Mouse (Mus musculus) layer of hippocampus, postnatal 36 days (tissue): ENCODE data around the gene Hmgcl. TPM values are rescaled to one million over a fixed set of nuclear protein-coding genes. Genes with fewer than 3 reads are reported as not detected.
"Not testable (repeated sequence)": the region's sequence is repeated elsewhere in the genome, so short reads cannot be mapped to it uniquely, and the experiment has no call there.

Source experiments
- DNase-seq, 2 experiments: peaks; one replicate each; pipeline ENCODE4 v3.0.0; 2022
- total RNA-seq, 2 experiments: library from RNA; stranded (reverse); gene quantifications; 2 replicates each; pipeline ENCODE4 v1.2.3; 2021

Hmgcl gene
- total RNA-seq, 2 experiments from 2014 or later, result 35.5 to 36.4 TPM

DNA sequence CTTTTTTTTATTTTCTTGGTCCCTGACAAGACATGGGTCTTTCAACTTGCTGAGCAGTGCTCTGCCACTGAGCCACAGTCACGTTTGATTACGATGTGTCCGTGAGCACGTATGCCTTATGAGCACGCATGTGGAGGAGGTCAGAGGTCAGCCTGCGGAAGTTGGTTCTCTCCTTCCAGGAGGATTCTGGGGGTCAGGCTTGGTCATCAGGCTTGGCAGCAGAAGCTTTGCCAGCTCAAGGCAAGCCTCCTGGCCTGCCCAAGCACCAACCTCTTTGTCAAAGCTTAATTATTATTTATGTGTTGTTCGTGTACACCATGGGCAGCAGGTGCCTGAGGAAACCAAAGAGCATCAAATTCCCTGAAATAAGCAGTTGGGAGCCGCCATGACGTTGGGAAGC lies 17.9 kb upstream of the Hmgcl start:
- DNase-seq, result no peak

DNA sequence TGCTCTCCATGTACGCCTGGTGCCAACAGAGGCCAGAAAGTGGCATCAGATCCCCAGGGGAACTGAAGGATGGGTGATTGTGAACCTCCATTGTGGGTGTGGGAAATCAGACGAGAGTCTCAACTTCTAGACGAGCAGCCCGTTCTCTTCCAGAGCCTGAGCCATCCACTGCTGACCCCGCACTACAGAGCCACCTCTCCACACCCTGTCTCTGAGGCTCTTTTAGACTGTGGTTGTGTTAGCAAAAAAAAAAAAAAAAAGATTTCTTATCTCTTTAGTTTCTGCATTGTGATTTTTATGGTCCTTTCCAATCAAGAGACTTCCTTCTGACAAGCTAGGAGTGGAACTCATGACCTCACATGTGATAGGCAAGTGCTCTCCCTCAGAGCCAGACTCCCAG lies 16.8 kb upstream of the Hmgcl start:
- DNase-seq, result no peak

DNA sequence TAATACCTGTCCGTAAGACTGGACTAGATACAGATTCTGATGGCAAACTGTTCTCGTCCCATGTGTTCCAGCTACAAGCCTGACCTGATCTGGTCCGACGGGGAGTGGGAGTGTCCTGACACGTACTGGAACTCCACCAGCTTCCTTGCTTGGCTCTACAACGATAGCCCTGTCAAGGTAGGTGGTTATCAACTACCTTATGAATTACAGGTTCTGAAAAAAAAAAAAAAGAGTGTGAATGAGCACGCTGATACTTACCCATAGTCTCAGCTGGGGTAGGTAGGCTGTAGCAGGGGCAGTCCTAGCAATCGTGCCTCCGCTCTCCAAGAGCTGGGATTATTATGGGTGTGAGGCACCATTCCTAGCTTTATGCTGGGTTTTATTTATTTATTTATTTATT lies 16.4 kb upstream of the Hmgcl start:
- DNase-seq, result no peak

- DNase-seq, result no peak
Measured at GRCm38 (mm10) chr4:135930239-135930638, 16.0 kb upstream of the Hmgcl start.

DNA sequence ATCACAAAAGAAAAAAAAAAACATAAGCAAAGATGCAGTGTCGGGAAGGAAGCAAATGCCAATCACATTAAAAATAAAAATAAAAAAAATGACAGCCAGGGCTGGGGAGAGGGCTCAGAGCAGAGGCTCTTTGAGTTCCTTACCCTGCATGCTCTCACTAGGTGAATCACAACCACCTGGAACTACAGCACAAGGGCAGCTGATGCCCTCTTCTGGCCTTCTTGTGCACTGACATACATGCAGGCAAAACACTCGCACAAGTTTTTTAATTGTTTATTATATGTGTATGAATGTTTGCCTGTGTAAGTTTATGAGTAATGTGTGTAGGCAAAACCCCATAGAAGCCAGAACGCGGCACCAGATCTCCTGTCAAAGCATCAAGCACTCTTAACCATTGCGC lies 14.4 kb upstream of the Hmgcl start:
- no peak for DNase-seq

DNA sequence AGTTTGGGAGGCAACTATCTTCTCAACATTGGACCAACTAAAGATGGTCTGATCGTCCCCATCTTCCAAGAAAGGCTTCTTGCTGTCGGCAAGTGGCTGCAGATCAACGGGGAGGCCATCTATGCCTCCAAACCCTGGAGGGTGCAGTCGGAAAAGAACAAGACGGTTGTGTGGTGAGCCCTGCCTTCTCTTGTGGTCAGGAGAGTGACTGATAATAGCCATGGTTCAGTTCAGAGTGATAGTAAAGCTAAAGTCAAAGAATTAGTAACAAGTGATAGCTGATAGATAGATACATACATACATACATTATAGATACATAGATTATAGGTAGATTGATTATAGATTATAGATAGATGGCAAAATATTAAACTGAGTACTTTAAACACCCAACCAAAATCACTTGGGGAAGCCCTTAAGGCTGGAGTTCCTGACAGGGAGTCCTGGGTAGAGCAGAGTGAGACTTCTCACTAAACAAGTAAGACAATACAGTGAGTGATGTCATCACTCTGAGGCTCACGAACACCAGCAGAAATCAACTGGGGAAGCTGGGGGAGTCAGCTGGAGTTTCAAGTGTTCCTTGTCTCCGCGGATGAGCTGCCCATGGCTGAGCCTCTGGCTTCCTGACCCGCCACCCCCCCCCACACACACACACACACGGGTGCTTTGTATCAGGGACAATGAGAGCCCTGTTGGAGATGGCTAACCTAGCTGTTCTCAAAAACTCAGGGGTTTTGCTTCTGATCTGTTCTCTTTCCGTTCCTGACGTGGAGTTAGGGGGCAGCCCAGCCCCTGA lies 11.3 kb upstream of the Hmgcl start:
- no peak for DNase-seq

GRCm38 (mm10) chr4:135935502-135935901 lies 10.7 kb upstream of the Hmgcl start:
- DNase-seq, result no peak

DNA sequence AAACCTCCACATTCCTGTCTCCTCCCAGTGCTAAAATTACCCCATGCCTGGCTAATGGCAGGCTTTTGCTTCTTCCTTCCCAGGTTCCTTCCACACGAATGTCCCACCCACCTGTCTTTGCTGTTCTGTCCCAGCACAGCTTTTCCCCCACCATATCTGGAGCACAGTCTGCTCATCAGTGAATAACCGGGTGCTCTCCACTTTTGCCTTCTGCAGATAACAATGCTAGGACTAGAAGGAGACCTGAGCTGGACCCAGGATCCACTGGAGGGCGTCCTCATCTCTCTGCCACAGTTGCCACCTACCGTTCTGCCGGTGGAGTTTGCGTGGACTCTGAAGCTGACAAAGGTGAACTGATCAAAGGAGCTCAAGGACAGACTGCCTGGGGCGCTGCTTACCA lies 7.4 kb upstream of the Hmgcl start:
- no peak for DNase-seq

DNA sequence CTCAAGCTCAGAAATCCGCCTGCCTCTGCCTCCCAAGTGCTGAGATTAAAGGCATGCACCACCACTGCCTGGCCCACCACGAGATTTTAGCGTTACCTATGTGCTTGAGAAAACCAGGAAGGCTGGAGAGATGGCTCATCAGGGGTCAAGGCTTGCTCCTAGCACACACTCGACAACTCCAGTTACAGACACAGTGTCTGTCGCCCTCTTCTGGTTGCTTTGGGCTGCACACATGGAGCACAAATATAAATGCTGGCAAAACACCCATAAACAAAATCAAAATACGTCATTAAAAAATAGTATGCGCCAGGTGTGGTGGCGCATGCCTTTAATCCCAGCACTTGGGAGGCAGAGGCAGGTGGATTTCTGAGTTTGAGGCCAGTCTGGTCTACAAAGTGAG lies 5.2 kb upstream of the Hmgcl start:
- DNase-seq, result not testable (repeated sequence)

GRCm38 (mm10) chr4:135942193-135942592 lies 4.1 kb upstream of the Hmgcl start:
- DNase-seq, result no peak

DNA sequence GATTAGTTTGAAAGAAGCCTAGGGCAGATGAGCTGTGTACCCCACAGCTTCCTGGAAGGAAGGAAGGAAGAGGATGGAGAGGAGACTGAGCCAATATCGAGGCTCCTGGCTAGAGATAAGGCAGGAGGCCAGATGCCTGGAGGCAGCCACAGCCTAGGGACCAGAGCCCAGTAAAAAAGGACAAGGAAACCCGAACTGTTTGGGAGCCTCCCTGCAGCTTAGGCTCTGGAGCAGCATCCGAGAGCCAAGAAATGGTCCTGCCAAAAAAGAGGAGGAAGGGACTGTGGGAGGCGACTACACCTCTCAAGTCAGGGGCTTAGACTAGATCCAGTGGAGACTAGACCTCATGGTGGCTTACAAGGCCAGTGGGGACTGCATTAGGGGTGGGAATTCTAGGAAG lies 2.9 kb upstream of the Hmgcl start:
- no peak for DNase-seq

- DNase-seq, result no peak
Measured at GRCm38 (mm10) chr4:135945706-135946105, 542 bp upstream of the Hmgcl start.

GRCm38 (mm10) chr4:135946659-135947301 lies 532 bp downstream of the Hmgcl start:
- no peak for DNase-seq

DNA sequence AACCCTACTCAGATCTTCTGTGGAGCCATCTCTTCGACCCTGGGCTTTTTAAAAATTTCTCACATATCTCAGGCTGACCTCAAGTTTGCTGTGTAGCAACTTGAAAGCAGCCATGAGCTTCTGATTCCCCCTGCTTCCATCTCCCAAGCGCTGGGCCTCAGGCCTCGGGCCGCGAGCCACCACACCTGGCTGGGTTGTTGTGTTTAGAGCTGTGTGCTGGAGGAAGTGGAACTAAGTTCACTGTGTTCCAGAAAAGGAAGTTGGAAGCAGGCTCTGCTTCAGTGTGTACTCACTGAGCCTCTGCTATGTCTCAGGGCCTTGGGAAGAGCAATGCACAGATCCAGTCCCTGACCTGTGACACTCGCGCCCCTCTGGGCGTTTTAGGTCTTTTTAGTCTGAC lies 1.9 kb downstream of the Hmgcl start:
- DNase-seq, result no peak

- no peak for DNase-seq
Measured at GRCm38 (mm10) chr4:135949475-135949874, 3.2 kb downstream of the Hmgcl start.

- no peak for DNase-seq
Measured at GRCm38 (mm10) chr4:135949911-135950310, 3.7 kb downstream of the Hmgcl start.

- no peak for DNase-seq
Measured at GRCm38 (mm10) chr4:135950365-135950764, 4.1 kb downstream of the Hmgcl start.

- no peak for DNase-seq
Measured at GRCm38 (mm10) chr4:135951505-135951904, 5.3 kb downstream of the Hmgcl start.

- no peak for DNase-seq
Measured at GRCm38 (mm10) chr4:135953179-135953578, 6.9 kb downstream of the Hmgcl start.

DNA sequence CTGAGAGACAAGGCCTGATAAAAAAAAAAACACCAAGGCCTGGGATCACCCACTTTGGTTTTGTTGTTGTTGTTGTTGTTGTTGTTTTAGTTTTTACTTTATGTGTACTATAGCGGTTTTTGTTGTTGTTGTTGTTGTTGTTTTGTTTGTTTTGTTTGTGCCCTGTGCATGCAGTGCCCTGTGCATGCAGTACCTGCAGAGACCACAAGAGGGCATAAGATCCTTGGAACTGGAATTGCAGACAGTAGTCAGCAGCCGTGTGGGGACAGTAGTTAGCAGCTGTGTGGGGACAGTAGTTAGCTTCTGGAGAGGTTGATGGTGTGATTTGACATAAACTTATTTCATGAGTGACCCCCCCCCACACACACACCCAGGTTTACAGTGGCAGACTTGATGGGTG lies 8.0 kb downstream of the Hmgcl start:
- DNase-seq, result peak in 1 of 2 experiments; percentile 66

DNA sequence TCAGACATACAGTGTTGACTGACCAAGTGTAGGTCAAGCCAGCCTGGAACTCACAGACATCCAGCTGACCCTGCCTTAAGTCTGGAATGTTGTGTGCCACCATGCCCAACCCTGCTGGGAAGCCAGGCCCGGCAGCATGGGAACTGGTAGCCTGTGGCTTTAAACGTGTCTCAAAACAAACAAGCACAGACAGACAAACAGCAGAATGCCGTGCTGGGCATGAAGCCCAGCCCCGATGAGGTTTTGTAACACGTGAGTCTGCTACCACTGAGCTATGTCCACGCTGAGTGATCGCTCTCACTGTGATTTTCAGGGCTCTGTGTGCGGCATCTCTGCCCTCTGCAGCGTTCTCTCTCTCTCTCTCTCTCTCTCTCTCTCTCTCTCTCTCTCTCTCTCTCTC lies 9.6 kb downstream of the Hmgcl start:
- no peak for DNase-seq

DNA sequence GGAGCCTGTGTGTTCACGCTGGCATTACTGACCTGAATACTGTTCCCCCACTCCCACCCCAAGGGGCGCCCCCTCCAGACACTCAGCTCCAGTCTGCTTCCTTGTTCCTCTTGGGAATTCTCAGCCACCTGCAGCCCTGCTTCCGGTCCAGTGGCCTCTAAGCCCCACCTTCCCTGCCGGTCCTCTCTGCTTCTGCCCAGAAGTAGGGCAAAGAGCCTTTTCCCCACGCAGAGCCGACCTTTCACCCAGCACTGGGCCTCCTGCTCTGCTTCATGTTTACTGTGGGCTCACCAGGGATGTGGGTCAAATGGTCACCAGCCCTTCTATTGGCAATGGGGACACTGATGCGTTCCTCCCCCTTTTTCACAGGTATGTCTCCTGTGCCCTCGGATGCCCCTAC lies 12.1 kb downstream of the Hmgcl start:
- no peak for DNase-seq

DNA sequence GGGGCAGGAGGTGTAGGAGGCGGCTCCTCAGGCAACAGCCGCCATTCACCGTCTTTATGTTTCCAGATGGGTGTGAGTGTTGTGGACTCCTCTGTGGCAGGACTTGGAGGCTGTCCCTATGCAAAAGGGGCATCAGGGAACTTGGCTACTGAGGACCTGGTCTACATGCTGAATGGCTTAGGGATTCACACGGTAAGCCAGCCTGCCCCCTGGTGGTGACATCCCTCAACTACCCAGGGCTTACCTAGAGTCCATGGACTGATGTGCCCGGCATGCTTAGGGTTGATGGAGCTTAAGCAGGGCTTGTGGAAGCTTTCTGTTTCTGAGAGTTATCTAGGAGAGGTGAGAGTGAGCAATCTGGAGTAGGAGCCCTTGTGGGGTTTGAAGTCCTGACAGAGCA lies 14.5 kb downstream of the Hmgcl start:
- peak; percentile 62 to 67 for DNase-seq

DNA sequence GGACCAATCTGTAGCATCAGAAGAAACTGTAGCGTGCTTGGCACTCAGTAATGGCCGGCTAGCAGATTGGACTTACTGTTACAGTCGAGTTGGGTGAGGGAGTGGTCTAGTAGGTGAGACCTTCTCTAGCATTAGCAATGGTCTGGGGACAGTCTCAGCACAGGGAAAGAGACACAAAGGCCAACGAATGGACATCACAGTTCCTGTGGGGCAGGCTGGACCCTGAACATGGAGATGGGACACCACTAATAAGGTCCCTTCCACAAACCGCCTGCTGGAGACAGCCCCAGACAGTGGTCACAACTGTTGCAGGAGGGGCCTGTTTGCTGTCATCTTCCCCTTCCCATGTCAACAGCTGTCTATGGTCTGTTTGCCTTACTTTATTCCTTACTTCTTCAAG lies 15.5 kb downstream of the Hmgcl start:
- DNase-seq, result no peak
